In the genomic region with DNA sequence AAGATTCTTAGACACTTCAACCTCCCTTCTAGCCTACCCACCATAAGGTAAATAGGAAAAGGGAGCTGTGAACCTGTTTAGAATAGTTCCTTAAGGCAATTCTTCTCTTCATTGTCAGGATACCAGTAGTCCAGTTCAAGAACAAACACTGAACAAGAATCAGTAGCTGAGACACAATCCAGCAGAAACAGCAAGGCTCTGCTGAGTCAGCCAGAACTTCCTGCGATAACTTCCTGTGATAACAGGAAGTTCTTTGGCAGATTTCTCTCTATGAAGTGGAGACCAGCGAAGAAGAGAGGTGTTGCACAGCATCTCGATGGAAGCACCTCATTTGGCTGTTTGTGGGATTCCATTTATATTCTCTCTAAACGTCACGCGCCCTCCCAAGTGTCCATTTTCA, we compare ENCODE assay signal across 24 mouse cellular contexts. TPM values are rescaled to one million over a fixed set of nuclear protein-coding genes. Genes with fewer than 3 reads are reported as not detected.
A peak's percentile ranks its signal among the peaks of the same experiment; 100 is the strongest.
DNase-seq lines count a peak whose midpoint lies in the region; ATAC-seq and TF ChIP-seq lines count a peak whose summit lies in the region.
"Had no signal": no experiment of that assay in that cellular context is flagged by ENCODE, and none has a peak within 500 bp of the region (broad histone marks: within the 10 kb centered on the region; RNA-seq: fewer than 3 reads in every experiment).

No protein-coding gene starts in this region.

- H3K4me1 ChIP-seq in liver, postnatal 0 days (ENCODE audit: insufficient read depth), result peaks cover 28% of the 10 kb centered on the region
- H3K4me1 ChIP-seq in CH12.LX (ENCODE audit: control insufficient read depth in 1 of 2, insufficient read depth in 2 of 2), result peaks cover 13 to 52% of the 10 kb centered on the region in 2 experiments
- H3K4me1 ChIP-seq in limb, embryonic 11.5 days (ENCODE audit: control insufficient read depth, insufficient read depth, low read length), result no peaks in the 10 kb centered on the region
- H3K4me1 ChIP-seq: embryonic facial prominence, embryonic 12.5 days; embryonic facial prominence, embryonic 15.5 days; forebrain, embryonic 12.5 days; hindbrain, embryonic 10.5 days had no signal

- TF ChIP-seq CTCF in liver, postnatal 0 days (IDR thresholded peaks at IDR 0.05; ENCODE audit: low read depth), result no peak
- no peak for TF ChIP-seq CTCF in CH12.LX (conservative IDR thresholded peaks at IDR 0.05 in 1 of 2, IDR thresholded peaks at IDR 0.05 in 1 of 2; ENCODE audit: low read depth in 2 of 2, low read length in 2 of 2)

- in situ Hi-C loops in CH12.LX (cut with MboI; ENCODE audit: low pct_ligation_motif_present, low pct_unique_long_range_greater_than_20kb, low sequenced_read_pairs), result no loop called here

- DNase-seq in liver, postnatal 0 days, result peak; percentile 7
- DNase-seq in liver (no peak), 416B (ENCODE audit: low read depth) (peak; percentile 60), CH12.LX (ENCODE audit: extremely low read depth) (no peak)
- DNase-seq in limb, embryonic 11.5 days (ENCODE audit: low spot score), result peak; percentile 11
- no peak for DNase-seq in retina, postnatal 1 day
- DNase-seq: adrenal gland, postnatal 14 days; cerebellum, adult 11 months; cerebellum, adult 2 months; cerebellum, adult 9-11 months; cerebellum, postnatal 25 days; gastrocnemius, postnatal 10 days; gastrocnemius, postnatal 36 days had no signal

- H3K27ac ChIP-seq in liver, postnatal 0 days (ENCODE audit: low read depth), result no peak overlapping the region
- no peak overlapping the region for H3K27ac ChIP-seq in CH12.LX (ENCODE audit: insufficient read depth, low read depth)
- no peak overlapping the region for H3K27ac ChIP-seq in limb, embryonic 11.5 days (replicated peaks; ENCODE audit: low read depth, low read length)
- H3K27ac ChIP-seq: embryonic facial prominence, embryonic 12.5 days; embryonic facial prominence, embryonic 15.5 days; forebrain, embryonic 12.5 days; hindbrain, embryonic 10.5 days; hindbrain, embryonic 13.5 days had no signal

- H3K36me3 ChIP-seq in liver, postnatal 0 days (replicated peaks; ENCODE audit: insufficient read depth, low read length), result no peaks in the 10 kb centered on the region
- H3K36me3 ChIP-seq in CH12.LX (replicated peaks in 1 of 2; ENCODE audit: control insufficient read depth in 1 of 2, insufficient read depth in 1 of 2, low read length in 1 of 2), result no peaks in the 10 kb centered on the region
- no peaks in the 10 kb centered on the region for H3K36me3 ChIP-seq in limb, embryonic 11.5 days (ENCODE audit: control insufficient read depth, insufficient read depth, low read length)
- H3K36me3 ChIP-seq: embryonic facial prominence, embryonic 12.5 days; embryonic facial prominence, embryonic 15.5 days; forebrain, embryonic 12.5 days; G1E; hindbrain, embryonic 10.5 days; hindbrain, embryonic 13.5 days had no signal

- no peaks in the 10 kb centered on the region for H3K27me3 ChIP-seq in liver, postnatal 0 days (ENCODE audit: insufficient read depth, low read length)
- H3K27me3 ChIP-seq in CH12.LX (replicated peaks), result no peaks in the 10 kb centered on the region
- no peaks in the 10 kb centered on the region for H3K27me3 ChIP-seq in limb, embryonic 11.5 days (ENCODE audit: control insufficient read depth, insufficient read depth, low read length)
- H3K27me3 ChIP-seq: embryonic facial prominence, embryonic 12.5 days; embryonic facial prominence, embryonic 15.5 days; forebrain, embryonic 12.5 days; hindbrain, embryonic 13.5 days; Patski had no signal

- no peak for TF ChIP-seq RAD21 in CH12.LX (IDR thresholded peaks at IDR 0.05; ENCODE audit: low read depth, low read length)

- ATAC-seq in liver, postnatal 0 days, result no peak
- ATAC-seq in limb, embryonic 11.5 days (ENCODE audit: insufficient number of reproducible peaks, low FRiP score, low TSS enrichment, low read depth), result no peak
- ATAC-seq: forebrain, embryonic 16.5 days; hindbrain, embryonic 16.5 days; inflammation-experienced regulatory T-cells, adult 6 months; Patski had no signal

- 71% methylated on average over 6 of the region's 6 CpGs for WGBS in liver, postnatal 0 days (ENCODE audit: insufficient replicate concordance)
- 90% methylated on average over 6 of the region's 6 CpGs for WGBS in limb, embryonic 11.5 days

- no peak for TF ChIP-seq POLR2A in CH12.LX (IDR thresholded peaks at IDR 0.05; ENCODE audit: low read depth, low read length)

- dilution Hi-C loops in CH12.LX (cut with MboI; ENCODE audit: extremely low pct_ligation_motif_present, extremely low pct_unique_long_range_greater_than_20kb, low sequenced_read_pairs), result no loop called here

- H3K4me3 ChIP-seq in liver, postnatal 0 days (ENCODE audit: low read depth, low read length), result no peak overlapping the region
- no peak overlapping the region for H3K4me3 ChIP-seq in CH12.LX (replicated peaks in 1 of 3; ENCODE audit: low read depth in 2 of 3, low read length in 2 of 3, poor library complexity in 1 of 3)
- H3K4me3 ChIP-seq in limb, embryonic 11.5 days (ENCODE audit: low read depth, low read length), result no peak overlapping the region
- H3K4me3 ChIP-seq: embryonic facial prominence, embryonic 12.5 days; embryonic facial prominence, embryonic 15.5 days; forebrain, embryonic 12.5 days; hindbrain, embryonic 10.5 days; hindbrain, embryonic 13.5 days had no signal

- H3K4me2 ChIP-seq in liver, postnatal 0 days (ENCODE audit: low read depth, low read length), result no peak overlapping the region
- H3K4me2 ChIP-seq in CH12.LX (ENCODE audit: insufficient read depth, low read depth, poor library complexity, severe bottlenecking), result no peak overlapping the region
- H3K4me2 ChIP-seq in limb, embryonic 11.5 days (ENCODE audit: low read depth, severe bottlenecking), result no peak overlapping the region
- H3K4me2 ChIP-seq: embryonic facial prominence, embryonic 12.5 days; embryonic facial prominence, embryonic 15.5 days; forebrain, embryonic 12.5 days; heart, embryonic 11.5 days; hindbrain, embryonic 13.5 days had no signal

- no peaks in the 10 kb centered on the region for H3K9me3 ChIP-seq in liver, postnatal 0 days (ENCODE audit: low read length)
- no peaks in the 10 kb centered on the region for H3K9me3 ChIP-seq in CH12.LX (replicated peaks; ENCODE audit: low read length)
- no peaks in the 10 kb centered on the region for H3K9me3 ChIP-seq in limb, embryonic 11.5 days (ENCODE audit: control insufficient read depth, low read length)
- H3K9me3 ChIP-seq: embryonic facial prominence, embryonic 12.5 days; embryonic facial prominence, embryonic 15.5 days; forebrain, embryonic 12.5 days; G1E; hindbrain, embryonic 10.5 days; hindbrain, embryonic 13.5 days had no signal

- H3K79me2 ChIP-seq in CH12.LX (replicated peaks; ENCODE audit: control insufficient read depth, extremely low read depth, insufficient read depth, poor library complexity, severe bottlenecking), result no peaks in the 10 kb centered on the region

- no peak for TF ChIP-seq EP300 in liver, postnatal 0 days (IDR thresholded peaks at IDR 0.05; ENCODE audit: low read depth)
- no peak for TF ChIP-seq EP300 in CH12.LX (IDR thresholded peaks at IDR 0.05; ENCODE audit: low read length)

- no peak overlapping the region for H3K9ac ChIP-seq in liver, postnatal 0 days (replicated peaks)
- H3K9ac ChIP-seq in CH12.LX (ENCODE audit: insufficient read depth, low read depth), result no peak overlapping the region
- H3K9ac ChIP-seq in limb, embryonic 11.5 days (ENCODE audit: low read length), result no peak overlapping the region
- H3K9ac ChIP-seq: embryonic facial prominence, embryonic 12.5 days; embryonic facial prominence, embryonic 15.5 days; forebrain, embryonic 12.5 days; hindbrain, embryonic 13.5 days had no signal

TF ChIP-seq in CH12.LX, 34 proteins besides CTCF, POLR2A, EP300 and RAD21:
- TF ChIP-seq MAFK (IDR thresholded peaks at IDR 0.05; ENCODE audit: insufficient replicate concordance, low read length), result peak; percentile 81; the same call in 1 of the 2 replicates
- no peak for TF ChIP-seq MAZ (IDR thresholded peaks at IDR 0.05; ENCODE audit: low read depth, low read length)
TF ChIP-seq in CH12.LX: peak in this region for 1.

RNA-seq across cellular contexts. Expression of a gene that starts 53.9 kb away (rescaled TPM):
- polyA plus RNA-seq in liver, postnatal 0 days (2015; fragmentation: Nextera tagmentation; extraction: Ambion mirVana), result 5.9 and 6.1 TPM in 2 replicates
- total RNA-seq in CH12.LX (2012; rRNA removed) (7.9 and 9.2 TPM in 2 replicates), CH12.LX (2014; rRNA removed) (27.4 and 34.9 TPM in 2 replicates)
- 20.7 and 22.5 TPM in 2 replicates for polyA plus RNA-seq in CH12.LX (2012; ENCODE audit: insufficient read length, low read depth)
- polyA plus RNA-seq in limb, embryonic 11.5 days (2014; fragmentation: Nextera tagmentation; extraction: Ambion mirVana), result 27.6 and 28.9 TPM in 2 replicates

Comparison
In these comparisons a context has a peak if more than half of its experiments do, and no peak if none do; other contexts are left out.
1. DNase-seq: peak in liver, postnatal 0 days (single experiment), 416B (single experiment) and limb, embryonic 11.5 days (single experiment); none in liver (single experiment), CH12.LX (single experiment) and retina, postnatal 1 day (single experiment).